ENCODE assay signal across 8 mouse cellular contexts in genomic region chr4:155769496-155769879, GRCm38 (mm10). TPM values are rescaled to one million over a fixed set of nuclear protein-coding genes. Genes with fewer than 3 reads are reported as not detected.
DNase-seq lines count a peak whose midpoint lies in the region; ATAC-seq and TF ChIP-seq lines count a peak whose summit lies in the region.

No protein-coding gene starts in this region.

- ATAC-seq in cerebellum, adult (ENCODE audit: insufficient number of reproducible peaks, low FRiP score, low TSS enrichment) = no peak
- ATAC-seq in neural tube, embryonic 11.5 days (ENCODE audit: insufficient read depth, low FRiP score, low TSS enrichment) = no peak
- ATAC-seq in liver, embryonic 13.5 days (ENCODE audit: low read depth) = no peak

- H3K9me3 ChIP-seq in neural tube, embryonic 11.5 days (ENCODE audit: control insufficient read depth, low read length) = no peaks in the 10 kb centered on the region
- no peaks in the 10 kb centered on the region for H3K9me3 ChIP-seq in liver, embryonic 13.5 days (replicated peaks)

- no peaks in the 10 kb centered on the region for H3K27me3 ChIP-seq in cerebellum, adult 2 months (ENCODE audit: control insufficient read depth, insufficient read depth, low read length)
- no peaks in the 10 kb centered on the region for H3K27me3 ChIP-seq in neural tube, embryonic 11.5 days (ENCODE audit: control insufficient read depth, insufficient read depth, low read length)
- H3K27me3 ChIP-seq in liver, embryonic 13.5 days = peaks cover 38% of the 10 kb centered on the region

- H3K36me3 ChIP-seq in neural tube, embryonic 11.5 days (ENCODE audit: control insufficient read depth, insufficient read depth, low read length) = no peaks in the 10 kb centered on the region
- no peaks in the 10 kb centered on the region for H3K36me3 ChIP-seq in liver, embryonic 13.5 days

- peak overlapping the region; percentile 35; the same call in 1 of the 2 replicates for H3K27ac ChIP-seq in cerebellum, adult 2 months (ENCODE audit: insufficient read depth, low read length)
- H3K27ac ChIP-seq in neural tube, embryonic 11.5 days (ENCODE audit: low read depth, low read length) = no peak overlapping the region
- H3K27ac ChIP-seq in liver, embryonic 13.5 days = no peak overlapping the region

- H3K9ac ChIP-seq in neural tube, embryonic 11.5 days (ENCODE audit: low read length) = peak overlapping the region; percentile 87
- peak overlapping the region; percentile 82 for H3K9ac ChIP-seq in liver, embryonic 13.5 days

- DNase-seq in cerebellum, adult 2 months = no peak
- no peak for DNase-seq in neural tube, embryonic 11.5 days (ENCODE audit: low spot score)
- no peak for DNase-seq in neural tube, embryonic 10.5 days (ENCODE audit: extremely low spot score, low spot score)
- DNase-seq in liver, embryonic 13.5 days = no peak
- DNase-seq in spleen, postnatal 14 days (ENCODE audit: low spot score in 2 of 2) = no peak
- no peak for DNase-seq in right cerebral cortex, adult 18-20 months
- no peak for DNase-seq in lung, adult 18-20 months

- H3K4me2 ChIP-seq in neural tube, embryonic 11.5 days (ENCODE audit: low read depth) = peak overlapping the region; percentile 83
- peak overlapping the region; percentile 86 for H3K4me2 ChIP-seq in liver, embryonic 13.5 days

- 38% methylated on average over 5 of the region's 5 CpGs for WGBS in cerebellum, adult 2 months
- WGBS in neural tube, embryonic 11.5 days = 64% methylated on average over 5 of the region's 5 CpGs
- WGBS in liver, embryonic 13.5 days (ENCODE audit: insufficient replicate concordance) = 53% methylated on average over 5 of the region's 5 CpGs

- H3K4me3 ChIP-seq in cerebellum, adult 2 months (replicated peaks; ENCODE audit: insufficient read depth, low read depth, low read length) = no peak overlapping the region
- H3K4me3 ChIP-seq in neural tube, embryonic 11.5 days (ENCODE audit: low read depth, low read length) = peak overlapping the region; percentile 50
- H3K4me3 ChIP-seq in liver, embryonic 13.5 days (replicated peaks) = peak overlapping the region; percentile 66

- H3K4me1 ChIP-seq in cerebellum, adult 2 months (ENCODE audit: control insufficient read depth, insufficient read depth, low read length) = peaks cover 9% of the 10 kb centered on the region
- peaks cover 6% of the 10 kb centered on the region for H3K4me1 ChIP-seq in neural tube, embryonic 11.5 days (ENCODE audit: control insufficient read depth, insufficient read depth, low read length)
- H3K4me1 ChIP-seq in liver, embryonic 13.5 days (replicated peaks) = peaks cover 27% of the 10 kb centered on the region

- no peak for TF ChIP-seq CTCF in cerebellum, adult 2 months (IDR thresholded peaks at IDR 0.05; ENCODE audit: borderline replicate concordance, insufficient read depth, low read depth, low read length)

- TF ChIP-seq POLR2A in cerebellum, adult 2 months (IDR thresholded peaks at IDR 0.05; ENCODE audit: borderline replicate concordance, insufficient read depth, low read length) = no peak

RNA-seq across cellular contexts. Expression of gene Vwa1, which starts 5.0 kb away (rescaled TPM):
- 33.8 and 35.4 TPM in 2 replicates for polyA plus RNA-seq in cerebellum, adult 2 months (2012; rRNA removed)
- polyA plus RNA-seq in neural tube, embryonic 11.5 days (2014; fragmentation: Nextera tagmentation; extraction: Ambion mirVana) = 11.7 and 13.1 TPM in 2 replicates
- polyA plus RNA-seq in liver, embryonic 13.5 days (2015; fragmentation: Nextera tagmentation; extraction: Ambion mirVana) = 0.43 and 0.45 TPM in 2 replicates

RNA-seq across cellular contexts. Expression of gene Atad3a, which starts 8.6 kb away (rescaled TPM):
- 114 and 123 TPM in 2 replicates for polyA plus RNA-seq in cerebellum, adult 2 months (2012; rRNA removed)
- 92.4 and 101 TPM in 2 replicates for polyA plus RNA-seq in neural tube, embryonic 11.5 days (2014; fragmentation: Nextera tagmentation; extraction: Ambion mirVana)
- polyA plus RNA-seq in liver, embryonic 13.5 days (2015; fragmentation: Nextera tagmentation; extraction: Ambion mirVana) = 73.2 and 75.6 TPM in 2 replicates

RNA-seq across cellular contexts. Expression of gene Tmem88b, which starts 16.2 kb away (rescaled TPM):
- 61.7 and 81.7 TPM in 2 replicates for polyA plus RNA-seq in cerebellum, adult 2 months (2012; rRNA removed)
- polyA plus RNA-seq in neural tube, embryonic 11.5 days (2014; fragmentation: Nextera tagmentation; extraction: Ambion mirVana) = 0.33 and 0.49 TPM in 2 replicates
- polyA plus RNA-seq in liver, embryonic 13.5 days (2015; fragmentation: Nextera tagmentation; extraction: Ambion mirVana) = 0.08 and 0.14 TPM in 2 replicates

RNA-seq across cellular contexts. Expression of gene Ankrd65, which starts 20.8 kb away (rescaled TPM):
- polyA plus RNA-seq in cerebellum, adult 2 months (2012; rRNA removed) = 0.13 and 0.16 TPM in 2 replicates
- polyA plus RNA-seq in neural tube, embryonic 11.5 days (2014; fragmentation: Nextera tagmentation; extraction: Ambion mirVana) = not detected in 2 replicates
- polyA plus RNA-seq in liver, embryonic 13.5 days (2015; fragmentation: Nextera tagmentation; extraction: Ambion mirVana) = not detected in 2 replicates

RNA-seq across cellular contexts. Expression of gene Mrpl20, which starts 33.2 kb away (rescaled TPM):
- 109 TPM in 2 replicates for polyA plus RNA-seq in cerebellum, adult 2 months (2012; rRNA removed)
- 225 and 246 TPM in 2 replicates for polyA plus RNA-seq in neural tube, embryonic 11.5 days (2014; fragmentation: Nextera tagmentation; extraction: Ambion mirVana)
- 225 and 227 TPM in 2 replicates for polyA plus RNA-seq in liver, embryonic 13.5 days (2015; fragmentation: Nextera tagmentation; extraction: Ambion mirVana)

Comparison
In these comparisons a context has a peak if more than half of its experiments do, and no peak if none do; other contexts are left out.
1. RNA of gene Tmem88b, which starts 16.2 kb away (polyA plus RNA-seq): 61.7 to 81.7 TPM in cerebellum, adult 2 months; 0.33 to 0.49 TPM in neural tube, embryonic 11.5 days and 0.08 to 0.14 TPM in liver, embryonic 13.5 days; every median in the first group is over 10 times any median in the second.